10 mouse cellular contexts compared by ENCODE assay signal in the genomic region with DNA sequence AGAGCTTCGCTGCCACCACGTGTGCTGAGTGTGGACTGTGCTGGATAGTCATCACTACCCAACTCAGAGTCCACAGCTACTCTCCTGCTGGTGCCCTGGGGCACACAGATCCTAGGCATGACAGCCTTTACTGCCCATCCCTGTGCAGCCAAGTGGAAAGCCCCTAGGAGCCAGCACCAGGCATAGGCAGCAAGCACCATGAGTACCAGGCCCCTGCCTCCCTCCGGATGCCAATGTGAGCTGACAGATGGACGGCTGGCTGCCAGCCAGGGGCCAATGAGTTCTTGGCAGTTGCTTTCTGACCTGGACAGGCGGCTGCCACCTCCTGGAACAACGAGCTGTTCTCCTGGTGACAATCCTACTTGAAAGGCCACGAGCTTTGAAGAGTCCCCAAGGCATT.
DNase-seq lines count a peak whose midpoint lies in the region; ATAC-seq lines count a peak whose summit lies in the region.
"Had no signal": no experiment of that assay in that cellular context is flagged by ENCODE, and none has a peak within 500 bp of the region (broad histone marks: within the 10 kb centered on the region; RNA-seq: fewer than 3 reads in every experiment).

No protein-coding gene starts in this region.

- H3K4me3 ChIP-seq in forebrain, embryonic 13.5 days, result no peak overlapping the region
- H3K4me3 ChIP-seq in forebrain, embryonic 15.5 days, result no peak overlapping the region
- H3K4me3 ChIP-seq in neural tube, embryonic 13.5 days, result no peak overlapping the region
- H3K4me3 ChIP-seq: myocyte had no signal

- no peak overlapping the region for H3K27ac ChIP-seq in forebrain, embryonic 13.5 days
- H3K27ac ChIP-seq in forebrain, embryonic 15.5 days (replicated peaks), result no peak overlapping the region
- H3K27ac ChIP-seq in neural tube, embryonic 13.5 days (replicated peaks), result no peak overlapping the region

- DNase-seq in neural tube, embryonic 10.5 days (ENCODE audit: extremely low spot score, low spot score), result no peak
- peak; percentile 46 to 54 for DNase-seq in heart, postnatal 36 days
- DNase-seq in retina, postnatal 1 day, result peak; percentile 82
- no peak for DNase-seq in thymus, postnatal 14 days
- no peak for DNase-seq in urinary bladder, adult 18-20 months (ENCODE audit: low spot score in 2 of 2)
- DNase-seq: thymus, adult 2 months had no signal

- intact Hi-C loops in heart, postnatal 36 days (cut with DNase I), result no loop called here

- no peaks in the 10 kb centered on the region for H3K27me3 ChIP-seq in forebrain, embryonic 13.5 days
- H3K27me3 ChIP-seq in forebrain, embryonic 15.5 days, result no peaks in the 10 kb centered on the region
- no peaks in the 10 kb centered on the region for H3K27me3 ChIP-seq in neural tube, embryonic 13.5 days

- no peaks in the 10 kb centered on the region for H3K9me3 ChIP-seq in forebrain, embryonic 13.5 days (replicated peaks)
- no peaks in the 10 kb centered on the region for H3K9me3 ChIP-seq in forebrain, embryonic 15.5 days
- H3K9me3 ChIP-seq in neural tube, embryonic 13.5 days, result no peaks in the 10 kb centered on the region

- H3K9ac ChIP-seq in forebrain, embryonic 13.5 days, result no peak overlapping the region
- no peak overlapping the region for H3K9ac ChIP-seq in forebrain, embryonic 15.5 days (replicated peaks)
- H3K9ac ChIP-seq in neural tube, embryonic 13.5 days, result no peak overlapping the region

- no peak overlapping the region for H3K4me2 ChIP-seq in forebrain, embryonic 13.5 days
- H3K4me2 ChIP-seq in forebrain, embryonic 15.5 days (replicated peaks), result no peak overlapping the region
- no peak overlapping the region for H3K4me2 ChIP-seq in neural tube, embryonic 13.5 days

- no peaks in the 10 kb centered on the region for H3K36me3 ChIP-seq in forebrain, embryonic 13.5 days (ENCODE audit: poor library complexity, severe bottlenecking)
- H3K36me3 ChIP-seq in forebrain, embryonic 15.5 days, result no peaks in the 10 kb centered on the region
- H3K36me3 ChIP-seq in neural tube, embryonic 13.5 days, result peaks cover 5% of the 10 kb centered on the region; the same call in 1 of the 2 replicates

- peaks cover 6% of the 10 kb centered on the region; the same call in 1 of the 2 replicates for H3K4me1 ChIP-seq in forebrain, embryonic 13.5 days
- no peaks in the 10 kb centered on the region; the same call in 1 of the 2 replicates for H3K4me1 ChIP-seq in forebrain, embryonic 15.5 days
- H3K4me1 ChIP-seq in neural tube, embryonic 13.5 days (replicated peaks), result peaks cover 8% of the 10 kb centered on the region; the same call in 1 of the 2 replicates

- WGBS in forebrain, embryonic 13.5 days, result 63% methylated on average over 7 of the region's 7 CpGs
- 61% methylated on average over 7 of the region's 7 CpGs for WGBS in forebrain, embryonic 15.5 days
- 54% methylated on average over 7 of the region's 7 CpGs for WGBS in neural tube, embryonic 13.5 days

- ATAC-seq in forebrain, embryonic 13.5 days, result 0 out of 2 replicates have a peak, but pooled peaks have one; percentile 16
- ATAC-seq in forebrain, embryonic 15.5 days (replicated peaks), result no peak
- ATAC-seq in neural tube, embryonic 13.5 days (ENCODE audit: low read depth), result peak; percentile 49; the same call in 1 of the 2 replicates

Comparison
In these comparisons a context has a peak if more than half of its experiments do, and no peak if none do; other contexts are left out.
1. DNase-seq: peak in heart, postnatal 36 days (2 of 2) and retina, postnatal 1 day (single experiment); none in neural tube, embryonic 10.5 days (single experiment), thymus, postnatal 14 days (single experiment) and urinary bladder, adult 18-20 months (0 of 2).